Mouse (Mus musculus): ENCODE measurements at regions not wholly inside any gene's neighbourhood (a gene's known extent, or its start where the extent isn't known, plus 50 kb on each side); places are given as distances from the start of the nearest gene placed in this dataset.

GRCm38 (mm10) chr15:12066857-12067211 lies 50.8 kb upstream of the Zfr start:
- no peak overlapping the region for H3K9ac ChIP-seq (ENCODE audit: low read depth, low read length)
- ATAC-seq (replicated peaks; ENCODE audit: insufficient number of reproducible peaks, low FRiP score, low TSS enrichment) = no peak
- no peak overlapping the region for H3K4me3 ChIP-seq (ENCODE audit: low read depth, low read length)
- no peak overlapping the region; the same call in 1 of the 2 replicates for H3K27ac ChIP-seq (ENCODE audit: low read depth, low read length)
- H3K4me1 ChIP-seq (ENCODE audit: control insufficient read depth, insufficient read depth, low read length) = peaks cover 8% of the 10 kb centered on the region; the same call in 1 of the 2 replicates
- H3K36me3 ChIP-seq (ENCODE audit: control insufficient read depth, insufficient read depth, low read length) = no peaks in the 10 kb centered on the region
- H3K27me3 ChIP-seq (ENCODE audit: control insufficient read depth, insufficient read depth, low read length) = no peaks in the 10 kb centered on the region
- 77% methylated on average over 6 of the region's 6 CpGs for WGBS (ENCODE audit: insufficient replicate concordance)
- no peak overlapping the region for H3K4me2 ChIP-seq
- no peaks in the 10 kb centered on the region for H3K9me3 ChIP-seq (replicated peaks; ENCODE audit: control insufficient read depth, low read length)

GRCm38 (mm10) chr15:12066176-12066856 lies 51.3 kb upstream of the Zfr start:
- peak overlapping the region; percentile 22; the same call in 1 of the 2 replicates for H3K27ac ChIP-seq (ENCODE audit: low read depth, low read length)
- 69% methylated on average over 14 of the region's 14 CpGs for WGBS (ENCODE audit: insufficient replicate concordance)
- H3K4me2 ChIP-seq = no peak overlapping the region
- no peak for ATAC-seq (replicated peaks; ENCODE audit: insufficient number of reproducible peaks, low FRiP score, low TSS enrichment)
- H3K27me3 ChIP-seq (ENCODE audit: control insufficient read depth, insufficient read depth, low read length) = no peaks in the 10 kb centered on the region
- no peaks in the 10 kb centered on the region for H3K36me3 ChIP-seq (ENCODE audit: control insufficient read depth, insufficient read depth, low read length)
- peaks cover 8% of the 10 kb centered on the region; the same call in 1 of the 2 replicates for H3K4me1 ChIP-seq (ENCODE audit: control insufficient read depth, insufficient read depth, low read length)
- no peak overlapping the region for H3K4me3 ChIP-seq (ENCODE audit: low read depth, low read length)
- H3K9me3 ChIP-seq (replicated peaks; ENCODE audit: control insufficient read depth, low read length) = no peaks in the 10 kb centered on the region
- H3K9ac ChIP-seq (ENCODE audit: low read depth, low read length) = no peak overlapping the region

GRCm38 (mm10) chr15:12054870-12055269 lies 58.1 kb upstream of the Sub1 start:
- H3K27me3 ChIP-seq (ENCODE audit: control insufficient read depth, insufficient read depth, low read length) = no peaks in the 10 kb centered on the region
- no peaks in the 10 kb centered on the region for H3K9me3 ChIP-seq (replicated peaks; ENCODE audit: control insufficient read depth, low read length)
- H3K4me2 ChIP-seq = no peak overlapping the region
- no peak overlapping the region for H3K27ac ChIP-seq (ENCODE audit: low read depth, low read length)
- ATAC-seq (replicated peaks; ENCODE audit: insufficient number of reproducible peaks, low FRiP score, low TSS enrichment) = no peak
- H3K4me1 ChIP-seq (ENCODE audit: control insufficient read depth, insufficient read depth, low read length) = no peaks in the 10 kb centered on the region
- H3K4me3 ChIP-seq (ENCODE audit: low read depth, low read length) = no peak overlapping the region
- WGBS (ENCODE audit: insufficient replicate concordance) = 73% methylated on average over 3 of the region's 3 CpGs
- no peak overlapping the region for H3K9ac ChIP-seq (ENCODE audit: low read depth, low read length)
- H3K36me3 ChIP-seq (ENCODE audit: control insufficient read depth, insufficient read depth, low read length) = no peaks in the 10 kb centered on the region

GRCm38 (mm10) chr15:12053610-12054009 lies 56.8 kb upstream of the Sub1 start:
- Histone ChIP-seq H3K27ac (ENCODE audit: low read depth, low read length) (no peak overlapping the region), H3K4me1 (ENCODE audit: control insufficient read depth, insufficient read depth, low read length) (no peaks in the 10 kb centered on the region), H3K9ac (ENCODE audit: low read depth, low read length) (no peak overlapping the region), H3K4me2 (no peak overlapping the region), H3K36me3 (ENCODE audit: control insufficient read depth, insufficient read depth, low read length) (no peaks in the 10 kb centered on the region), H3K27me3 (ENCODE audit: control insufficient read depth, insufficient read depth, low read length) (no peaks in the 10 kb centered on the region), H3K9me3 (replicated peaks; ENCODE audit: control insufficient read depth, low read length) (no peaks in the 10 kb centered on the region), H3K4me3 (ENCODE audit: low read depth, low read length) (no peak overlapping the region)
- ATAC-seq (replicated peaks; ENCODE audit: insufficient number of reproducible peaks, low FRiP score, low TSS enrichment) = no peak
- 86% methylated on average over 7 of the region's 7 CpGs for WGBS (ENCODE audit: insufficient replicate concordance)

- Histone ChIP-seq H3K9ac (ENCODE audit: low read depth, low read length) (no peak overlapping the region), H3K4me2 (no peak overlapping the region), H3K9me3 (replicated peaks; ENCODE audit: control insufficient read depth, low read length) (no peaks in the 10 kb centered on the region), H3K36me3 (ENCODE audit: control insufficient read depth, insufficient read depth, low read length) (no peaks in the 10 kb centered on the region), H3K27me3 (ENCODE audit: control insufficient read depth, insufficient read depth, low read length) (no peaks in the 10 kb centered on the region), H3K4me1 (ENCODE audit: control insufficient read depth, insufficient read depth, low read length) (no peaks in the 10 kb centered on the region), H3K4me3 (ENCODE audit: low read depth, low read length) (no peak overlapping the region), H3K27ac (ENCODE audit: low read depth, low read length) (no peak overlapping the region)
- ATAC-seq (replicated peaks; ENCODE audit: insufficient number of reproducible peaks, low FRiP score, low TSS enrichment) = no peak
- WGBS (ENCODE audit: insufficient replicate concordance) = 82% methylated on average over 10 of the region's 10 CpGs
Observed at GRCm38 (mm10) chr15:12048965-12049364, 52.2 kb upstream of the Sub1 start.

- Histone ChIP-seq H3K36me3 (ENCODE audit: control insufficient read depth, insufficient read depth, low read length) (no peaks in the 10 kb centered on the region), H3K27me3 (ENCODE audit: control insufficient read depth, insufficient read depth, low read length) (no peaks in the 10 kb centered on the region), H3K4me2 (no peak overlapping the region), H3K4me1 (ENCODE audit: control insufficient read depth, insufficient read depth, low read length) (no peaks in the 10 kb centered on the region), H3K9ac (ENCODE audit: low read depth, low read length) (no peak overlapping the region), H3K27ac (ENCODE audit: low read depth, low read length) (no peak overlapping the region), H3K9me3 (replicated peaks; ENCODE audit: control insufficient read depth, low read length) (no peaks in the 10 kb centered on the region), H3K4me3 (ENCODE audit: low read depth, low read length) (no peak overlapping the region)
- 78% methylated on average over 3 of the region's 3 CpGs for WGBS (ENCODE audit: insufficient replicate concordance)
- no peak for ATAC-seq (replicated peaks; ENCODE audit: insufficient number of reproducible peaks, low FRiP score, low TSS enrichment)
Observed at GRCm38 (mm10) chr15:12048214-12048507, 51.4 kb upstream of the Sub1 start.

- no peak for ATAC-seq (replicated peaks; ENCODE audit: insufficient number of reproducible peaks, low FRiP score, low TSS enrichment)
- no peaks in the 10 kb centered on the region for H3K4me1 ChIP-seq (ENCODE audit: control insufficient read depth, insufficient read depth, low read length)
- no peak overlapping the region for H3K9ac ChIP-seq (ENCODE audit: low read depth, low read length)
- H3K4me2 ChIP-seq = no peak overlapping the region
- no peaks in the 10 kb centered on the region for H3K36me3 ChIP-seq (ENCODE audit: control insufficient read depth, insufficient read depth, low read length)
- H3K9me3 ChIP-seq (replicated peaks; ENCODE audit: control insufficient read depth, low read length) = no peaks in the 10 kb centered on the region
- no peak overlapping the region for H3K27ac ChIP-seq (ENCODE audit: low read depth, low read length)
- 84% methylated on average over 18 of the region's 18 CpGs for WGBS (ENCODE audit: insufficient replicate concordance)
- no peak overlapping the region for H3K4me3 ChIP-seq (ENCODE audit: low read depth, low read length)
- no peaks in the 10 kb centered on the region for H3K27me3 ChIP-seq (ENCODE audit: control insufficient read depth, insufficient read depth, low read length)
Observed at GRCm38 (mm10) chr15:12047349-12048213, 50.8 kb upstream of the Sub1 start.
